Mouse (Mus musculus) E14TG2a.4 (cell line): ENCODE results near the gene Hspbap1.
A peak's percentile ranks its signal among the peaks of the same experiment; 100 is the strongest.

Experiments
- H3K27me3 ChIP-seq: 2 replicates; pipeline ENCODE4 v1.6.1; 2014; ENCODE audit warnings: low read length, control low read depth; ENCODE audit not compliant: insufficient read depth
- H3K36me3 ChIP-seq: 2 replicates; pipeline ENCODE4 v1.6.1; 2014; ENCODE audit warnings: low read length, control low read depth; ENCODE audit not compliant: insufficient read depth
- H3K4me1 ChIP-seq: replicated peaks from 2 replicates; pipeline ENCODE4 v1.6.1; 2014; ENCODE audit warnings: low read depth, low read length, control low read depth
- H3K4me3 ChIP-seq: replicated peaks from 2 replicates; pipeline ENCODE4 v1.5.1; 2014; ENCODE audit warnings: mild to moderate bottlenecking, low read length
- H3K9me3 ChIP-seq: 2 replicates; pipeline ENCODE4 v1.6.1; 2014; ENCODE audit warnings: low read length, control low read depth
- CTCF ChIP-seq: conservative IDR thresholded peaks from 2 replicates; pipeline ENCODE4 v1.5.1; 2014; ENCODE audit warnings: low read length
- NANOG ChIP-seq: IDR thresholded peaks from 2 replicates; pipeline ENCODE4 v1.6.1; 2014; ENCODE audit warnings: borderline replicate concordance, low read length, mixed read lengths
- POU5F1 ChIP-seq: IDR thresholded peaks from 2 replicates; pipeline ENCODE4 v1.6.1; 2014; ENCODE audit warnings: low read length, borderline replicate concordance

The Hspbap1 gene

DNA sequence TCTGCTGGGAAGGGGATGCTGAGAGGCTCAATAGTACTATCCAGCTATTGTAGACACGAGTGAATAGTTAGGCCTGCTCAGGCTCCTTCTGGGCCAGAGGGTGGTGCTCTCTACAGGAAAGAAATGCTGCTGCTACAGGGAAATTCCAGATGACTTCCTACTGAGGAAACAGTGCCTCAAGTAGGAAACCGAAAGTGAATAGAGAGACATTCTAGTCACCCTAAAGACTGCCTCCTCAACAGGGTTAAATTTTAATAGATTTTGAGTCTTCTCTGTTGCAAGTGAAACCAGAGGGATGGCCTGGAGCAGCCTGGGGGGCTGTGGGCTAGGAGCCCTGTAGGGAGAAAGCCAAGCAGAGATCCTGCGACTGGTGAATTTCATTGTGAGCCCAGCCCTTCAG is 99.0 kb downstream of the Hspbap1 start:
- Histone ChIP-seq H3K9me3 (no peaks in the 10 kb centered on the region), H3K27me3 (peaks cover 12% of the 10 kb centered on the region; the same call in 1 of the 2 replicates), H3K4me1 (peaks cover 67% of the 10 kb centered on the region), H3K4me3 (peak overlapping the region; percentile 32; the same call in 1 of the 2 replicates), H3K36me3 (0 out of 2 replicates have a peak, but pooled peaks cover 4% of the 10 kb centered on the region)
- TF ChIP-seq CTCF (no peak), POU5F1 (no peak), NANOG (no peak)

DNA sequence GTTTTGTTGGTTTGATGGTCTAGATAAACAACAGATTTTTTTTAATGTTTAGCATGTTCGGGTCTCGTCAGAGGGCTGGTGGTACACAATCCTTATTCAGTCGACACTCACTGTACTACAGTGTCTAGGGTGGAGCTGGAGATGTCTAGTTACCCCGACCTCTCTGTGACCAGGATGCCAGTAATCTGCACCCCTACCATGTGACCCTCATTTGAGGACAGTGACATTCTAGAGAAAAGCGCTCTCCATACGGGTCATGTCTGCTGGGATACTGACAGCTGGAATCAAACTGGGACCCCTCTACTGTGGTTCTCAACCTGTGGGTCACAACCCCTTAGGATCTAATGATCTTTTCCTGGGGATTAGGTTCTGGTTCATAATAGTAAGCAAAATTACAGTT is 99.5 kb downstream of the Hspbap1 start:
- Histone ChIP-seq H3K9me3 (no peaks in the 10 kb centered on the region), H3K36me3 (0 out of 2 replicates have a peak, but pooled peaks cover 2% of the 10 kb centered on the region), H3K27me3 (peaks cover 12% of the 10 kb centered on the region; the same call in 1 of the 2 replicates), H3K4me3 (peak overlapping the region; percentile 24), H3K4me1 (peaks cover 67% of the 10 kb centered on the region)
- no peak for TF ChIP-seq NANOG
- no peak for TF ChIP-seq POU5F1
- no peak for TF ChIP-seq CTCF

DNA sequence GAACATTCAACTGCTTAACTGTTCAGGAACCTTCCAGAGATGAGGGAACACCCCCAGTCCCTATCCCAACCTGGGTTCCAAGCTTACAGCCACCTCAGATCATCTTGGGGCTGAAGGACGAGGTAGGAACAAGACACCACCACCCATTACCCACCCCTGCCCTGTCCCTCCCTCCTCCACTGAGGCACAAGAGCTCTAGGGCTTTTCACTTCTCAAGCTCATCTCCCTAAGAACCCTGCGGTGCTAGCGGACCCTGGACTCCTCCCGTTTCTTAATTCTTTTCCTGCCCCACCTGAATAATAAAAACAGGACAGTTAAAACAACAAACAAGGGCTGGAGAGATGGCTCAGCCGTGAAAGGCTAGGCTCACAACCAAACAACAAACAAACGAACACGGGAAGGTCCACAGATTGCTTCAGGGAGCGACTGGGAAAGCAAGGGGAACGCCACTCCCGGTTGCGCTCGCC is 100.4 kb downstream of the Hspbap1 start:
- Histone ChIP-seq H3K36me3 (no peaks in the 10 kb centered on the region), H3K4me3 (peak overlapping the region; percentile 81), H3K4me1 (peaks cover 67% of the 10 kb centered on the region), H3K9me3 (no peaks in the 10 kb centered on the region), H3K27me3 (peaks cover 12% of the 10 kb centered on the region; the same call in 1 of the 2 replicates)
- no peak for TF ChIP-seq NANOG
- TF ChIP-seq CTCF = no peak
- TF ChIP-seq POU5F1 = no peak

DNA sequence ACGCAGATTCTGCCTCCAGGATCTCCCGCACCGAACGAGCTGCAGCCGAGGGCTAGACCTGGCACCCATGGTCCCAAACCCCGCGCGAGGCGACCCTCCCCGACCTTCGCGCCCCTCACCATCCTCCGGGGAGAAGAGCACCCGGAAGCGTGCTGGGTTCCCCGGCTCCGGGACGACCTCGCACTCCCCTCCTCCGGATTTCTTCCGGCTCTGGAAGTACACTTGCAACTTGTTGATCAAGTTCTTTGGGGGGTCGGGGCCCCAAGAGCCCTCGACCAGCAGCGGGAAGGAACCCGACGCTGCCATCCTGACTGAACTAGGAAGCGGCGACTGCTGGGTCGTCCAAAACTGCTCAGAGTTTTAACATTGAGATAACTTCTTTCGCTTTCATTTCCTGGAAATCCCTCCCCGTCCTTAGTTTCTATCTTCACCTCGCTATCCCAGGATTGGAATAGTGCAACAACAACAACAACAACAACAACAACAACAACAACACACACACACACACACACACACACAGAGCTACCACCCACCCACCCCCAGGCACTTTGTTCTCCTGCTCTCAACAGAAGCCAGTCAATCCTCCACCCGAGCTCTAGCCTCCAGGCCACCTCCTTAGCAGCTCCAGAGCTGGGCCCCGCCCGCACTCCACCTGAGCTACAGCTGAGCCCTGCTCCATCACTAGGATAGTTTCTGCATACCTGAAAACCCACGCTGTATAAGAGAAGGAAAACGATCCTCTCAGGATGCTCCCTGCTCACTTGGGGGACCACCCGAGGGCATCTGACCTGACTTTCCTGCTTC is 101.1 kb downstream of the Hspbap1 start, which contains the start of gene Parp14:
Gene Parp14 (minus strand): TSS at position 497 of the 804 bp plus-strand sequence.
- no peaks in the 10 kb centered on the region for H3K36me3 ChIP-seq
- no peaks in the 10 kb centered on the region for H3K9me3 ChIP-seq
- TF ChIP-seq CTCF (no peak), NANOG (no peak), POU5F1 (no peak)
- H3K27me3 ChIP-seq = peaks cover 12% of the 10 kb centered on the region; the same call in 1 of the 2 replicates
- H3K4me1 ChIP-seq = peaks cover 64% of the 10 kb centered on the region
- H3K4me3 ChIP-seq = peak within 1 kb of the TSS; percentile 81

DNA sequence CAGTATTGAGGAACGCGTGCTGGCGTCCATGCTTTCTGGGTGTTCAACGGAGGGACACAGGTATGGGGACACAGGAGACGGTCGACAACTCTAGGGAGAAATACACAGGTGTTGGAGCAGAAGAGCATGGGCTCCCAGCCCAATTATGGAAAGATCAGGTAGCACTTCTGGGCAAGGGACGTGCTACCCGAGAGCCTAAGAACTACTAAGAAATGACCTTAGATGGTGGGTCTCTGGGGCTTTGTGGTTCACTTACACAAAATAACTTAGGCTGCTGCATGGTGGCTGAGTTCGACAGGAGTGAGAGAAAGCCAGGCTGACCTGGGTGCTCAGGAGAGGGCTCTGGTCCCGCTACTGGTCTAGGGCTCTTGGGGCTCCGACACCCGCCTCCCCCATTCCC is 101.7 kb downstream of the Hspbap1 start:
- Histone ChIP-seq H3K4me1 (peaks cover 58% of the 10 kb centered on the region), H3K9me3 (no peaks in the 10 kb centered on the region), H3K27me3 (peaks cover 12% of the 10 kb centered on the region; the same call in 1 of the 2 replicates), H3K36me3 (no peaks in the 10 kb centered on the region), H3K4me3 (peak overlapping the region; percentile 81)
- TF ChIP-seq POU5F1 (no peak), CTCF (no peak), NANOG (no peak)

DNA sequence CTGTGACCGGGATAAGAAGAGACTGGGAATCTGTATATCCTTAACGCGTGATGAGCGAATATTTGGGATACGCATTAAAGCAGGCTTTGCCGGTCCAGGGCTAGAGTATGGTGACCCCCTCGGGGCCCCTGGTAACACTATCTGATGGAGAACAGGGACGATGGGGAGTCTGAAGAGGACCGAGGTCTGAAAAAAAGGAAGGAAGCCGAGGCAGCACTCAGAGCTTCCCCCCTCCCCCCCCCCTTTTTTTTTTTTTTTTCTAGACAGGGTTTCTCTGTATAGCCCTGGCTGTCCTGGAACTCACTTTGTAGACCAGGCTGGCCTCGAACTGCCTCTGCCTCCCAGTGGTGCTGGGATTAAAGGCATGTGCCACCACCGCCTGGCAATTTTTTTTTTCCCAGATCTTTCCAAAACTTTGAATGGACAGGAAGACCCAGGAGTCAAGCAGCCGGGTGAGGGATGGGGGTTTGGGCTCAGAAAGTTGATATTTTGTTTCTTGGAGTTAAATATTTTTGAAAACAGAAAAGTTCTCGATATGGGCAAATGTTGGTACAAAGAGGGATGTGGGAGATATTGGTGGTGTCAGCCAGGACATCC is 102.3 kb downstream of the Hspbap1 start:
- Histone ChIP-seq H3K4me1 (peaks cover 52% of the 10 kb centered on the region), H3K4me3 (peak overlapping the region; percentile 81), H3K36me3 (no peaks in the 10 kb centered on the region), H3K9me3 (no peaks in the 10 kb centered on the region), H3K27me3 (peaks cover 12% of the 10 kb centered on the region; the same call in 1 of the 2 replicates)
- TF ChIP-seq NANOG (no peak), POU5F1 (no peak), CTCF (no peak)

DNA sequence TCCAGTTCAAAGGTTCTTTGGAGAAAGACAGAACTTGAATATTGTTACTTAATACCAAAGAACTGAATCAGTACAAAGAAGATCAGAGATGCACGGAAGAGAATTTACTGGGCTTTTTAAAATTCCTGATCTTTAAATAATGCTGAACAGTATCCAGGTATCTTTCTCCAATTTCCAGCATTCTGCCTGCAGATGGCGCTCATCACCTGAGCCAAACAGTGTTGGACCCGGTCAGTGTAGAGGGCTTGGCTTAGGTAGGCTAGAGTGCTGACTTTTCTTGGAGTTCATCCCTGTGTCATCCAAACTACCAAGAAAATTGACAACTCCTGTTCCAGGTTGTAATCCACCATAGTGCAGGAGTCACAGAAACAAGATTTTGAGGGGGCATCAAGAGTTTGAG is 104.2 kb downstream of the Hspbap1 start:
- Histone ChIP-seq H3K4me1 (peaks cover 32% of the 10 kb centered on the region), H3K27me3 (peaks cover 12% of the 10 kb centered on the region; the same call in 1 of the 2 replicates), H3K36me3 (no peaks in the 10 kb centered on the region), H3K4me3 (no peak overlapping the region), H3K9me3 (no peaks in the 10 kb centered on the region)
- no peak for TF ChIP-seq NANOG
- TF ChIP-seq CTCF = peak; percentile 78
- TF ChIP-seq POU5F1 = no peak
